In the genomic region with DNA sequence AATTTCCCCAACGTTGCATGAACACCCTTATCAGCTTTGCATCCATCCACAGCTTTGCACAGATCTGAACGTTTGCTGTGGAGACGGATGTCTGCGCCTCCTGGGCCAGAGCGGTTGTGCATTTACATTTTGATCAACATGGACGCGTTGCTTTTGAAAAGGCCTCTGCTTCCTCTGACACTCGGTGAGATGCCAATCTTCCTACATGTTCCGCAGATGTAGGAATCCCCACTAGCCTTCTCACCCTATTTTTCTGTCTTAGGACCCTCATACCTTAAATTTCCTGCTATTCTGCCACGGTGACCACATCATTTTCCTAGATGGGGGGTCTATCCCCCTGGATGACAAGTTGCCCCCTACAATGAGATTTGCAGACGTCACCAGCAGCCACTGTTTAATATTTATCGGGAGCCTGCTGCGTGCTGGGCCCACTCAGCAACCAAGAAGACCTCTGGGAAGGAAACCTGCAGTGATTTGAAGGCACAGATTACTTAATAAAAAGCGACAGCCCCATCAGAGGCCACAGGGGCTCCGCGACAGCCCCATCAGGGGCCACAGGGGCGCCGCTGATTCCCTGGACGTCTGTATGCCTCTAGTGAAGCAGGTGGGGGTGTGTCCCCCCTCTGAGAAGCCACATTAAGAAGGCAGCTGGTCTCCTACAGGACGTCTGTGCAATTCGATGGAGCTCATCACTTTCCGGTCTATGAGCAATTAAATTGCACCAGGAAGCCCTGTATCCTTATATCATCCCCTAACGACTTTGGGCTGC, we compare ENCODE assay signal across 13 mouse cellular contexts. TPM values are rescaled to one million over a fixed set of nuclear protein-coding genes. Genes with fewer than 3 reads are reported as not detected.
DNase-seq lines count a peak whose midpoint lies in the region; ATAC-seq lines count a peak whose summit lies in the region.
"Had no signal": no experiment of that assay in that cellular context is flagged by ENCODE, and none has a peak within 500 bp of the region (broad histone marks: within the 10 kb centered on the region; RNA-seq: fewer than 3 reads in every experiment).

No protein-coding gene starts in this region.

- WGBS in heart, embryonic 13.5 days: 63% methylated on average over 23 of the region's 23 CpGs
- 53% methylated on average over 23 of the region's 23 CpGs for WGBS in embryonic facial prominence, embryonic 13.5 days
- WGBS in hindbrain, embryonic 14.5 days: 10% methylated on average over 23 of the region's 23 CpGs
- 12% methylated on average over 23 of the region's 23 CpGs for WGBS in midbrain, embryonic 15.5 days

- no peaks in the 10 kb centered on the region for H3K36me3 ChIP-seq in heart, embryonic 13.5 days
- H3K36me3 ChIP-seq in embryonic facial prominence, embryonic 13.5 days: no peaks in the 10 kb centered on the region
- no peaks in the 10 kb centered on the region for H3K36me3 ChIP-seq in hindbrain, embryonic 14.5 days (replicated peaks; ENCODE audit: control insufficient read depth, insufficient read depth)
- H3K36me3 ChIP-seq in midbrain, embryonic 15.5 days (replicated peaks): no peaks in the 10 kb centered on the region
- H3K36me3 ChIP-seq: embryonic facial prominence, embryonic 15.5 days; liver, embryonic 13.5 days had no signal

- no peak overlapping the region for H3K27ac ChIP-seq in heart, embryonic 13.5 days (replicated peaks)
- H3K27ac ChIP-seq in embryonic facial prominence, embryonic 13.5 days: no peak overlapping the region
- peak overlapping the region; percentile 89 for H3K27ac ChIP-seq in hindbrain, embryonic 14.5 days
- H3K27ac ChIP-seq in midbrain, embryonic 15.5 days: peak overlapping the region; percentile 79
- H3K27ac ChIP-seq: embryonic facial prominence, embryonic 15.5 days; liver, embryonic 13.5 days had no signal

- peaks cover 29% of the 10 kb centered on the region for H3K4me1 ChIP-seq in heart, embryonic 13.5 days
- H3K4me1 ChIP-seq in embryonic facial prominence, embryonic 13.5 days: peaks cover 32% of the 10 kb centered on the region
- H3K4me1 ChIP-seq in hindbrain, embryonic 14.5 days (replicated peaks; ENCODE audit: control insufficient read depth, insufficient read depth, low read length): peaks cover 34% of the 10 kb centered on the region
- peaks cover 39% of the 10 kb centered on the region for H3K4me1 ChIP-seq in midbrain, embryonic 15.5 days
- H3K4me1 ChIP-seq: liver, embryonic 13.5 days had no signal

- H3K9me3 ChIP-seq in heart, embryonic 13.5 days: no peaks in the 10 kb centered on the region
- H3K9me3 ChIP-seq in embryonic facial prominence, embryonic 13.5 days: no peaks in the 10 kb centered on the region
- no peaks in the 10 kb centered on the region for H3K9me3 ChIP-seq in hindbrain, embryonic 14.5 days (ENCODE audit: control insufficient read depth, low read length)
- no peaks in the 10 kb centered on the region for H3K9me3 ChIP-seq in midbrain, embryonic 15.5 days
- H3K9me3 ChIP-seq: embryonic facial prominence, embryonic 15.5 days; liver, embryonic 13.5 days had no signal

- no peak overlapping the region for H3K4me3 ChIP-seq in heart, embryonic 13.5 days
- H3K4me3 ChIP-seq in embryonic facial prominence, embryonic 13.5 days: no peak overlapping the region
- no peak overlapping the region for H3K4me3 ChIP-seq in hindbrain, embryonic 14.5 days (replicated peaks; ENCODE audit: low read length)
- H3K4me3 ChIP-seq in midbrain, embryonic 15.5 days: no peak overlapping the region
- H3K4me3 ChIP-seq: embryonic facial prominence, embryonic 15.5 days; liver, embryonic 13.5 days had no signal

- H3K27me3 ChIP-seq in heart, embryonic 13.5 days (replicated peaks): 0 out of 2 replicates have a peak, but pooled peaks cover 3% of the 10 kb centered on the region
- no peaks in the 10 kb centered on the region; the same call in 1 of the 2 replicates for H3K27me3 ChIP-seq in embryonic facial prominence, embryonic 13.5 days
- no peaks in the 10 kb centered on the region for H3K27me3 ChIP-seq in hindbrain, embryonic 14.5 days (ENCODE audit: control insufficient read depth, insufficient read depth, low read length)
- H3K27me3 ChIP-seq in midbrain, embryonic 15.5 days (replicated peaks): no peaks in the 10 kb centered on the region

- no peak for DNase-seq in heart, adult 9 months (ENCODE audit: low spot score in 2 of 2)
- DNase-seq in hindbrain, embryonic 14.5 days (ENCODE audit: low spot score): no peak
- DNase-seq in urinary bladder, postnatal 36 days (ENCODE audit: low spot score in 2 of 2): no peak
- no peak for DNase-seq in natural killer cell, adult 2 months (ENCODE audit: low spot score in 2 of 2)
- no peak for DNase-seq in cerebellum, postnatal 36 days
- DNase-seq: gastrocnemius, postnatal 36 days; heart, postnatal 4 days; layer of hippocampus, adult 9-11 months; liver, embryonic 13.5 days had no signal

- H3K9ac ChIP-seq in heart, embryonic 13.5 days: peak overlapping the region; percentile 55; the same call in 1 of the 2 replicates
- 0 out of 2 replicates have a peak overlapping the region, but pooled peaks have one; percentile 33 for H3K9ac ChIP-seq in embryonic facial prominence, embryonic 13.5 days
- H3K9ac ChIP-seq in hindbrain, embryonic 14.5 days: peak overlapping the region; percentile 40; the same call in 1 of the 2 replicates
- H3K9ac ChIP-seq in midbrain, embryonic 15.5 days: 0 out of 2 replicates have a peak overlapping the region, but pooled peaks have one; percentile 9
- H3K9ac ChIP-seq: embryonic facial prominence, embryonic 15.5 days; liver, embryonic 13.5 days had no signal

- ATAC-seq in heart, embryonic 13.5 days (ENCODE audit: extremely low read depth, insufficient number of reproducible peaks, low FRiP score, low TSS enrichment): no peak
- no peak for ATAC-seq in embryonic facial prominence, embryonic 13.5 days (ENCODE audit: insufficient number of reproducible peaks, insufficient read depth, low FRiP score, low TSS enrichment, low read depth)
- peak; percentile 35 for ATAC-seq in hindbrain, embryonic 14.5 days (ENCODE audit: low FRiP score)
- peak; percentile 57; the same call in 1 of the 2 replicates for ATAC-seq in midbrain, embryonic 15.5 days (replicated peaks)

- no peak overlapping the region for H3K4me2 ChIP-seq in heart, embryonic 13.5 days
- H3K4me2 ChIP-seq in embryonic facial prominence, embryonic 13.5 days: no peak overlapping the region
- peak overlapping the region; percentile 9; the same call in 1 of the 2 replicates for H3K4me2 ChIP-seq in hindbrain, embryonic 14.5 days (replicated peaks)
- peak overlapping the region; percentile 25 for H3K4me2 ChIP-seq in midbrain, embryonic 15.5 days
- H3K4me2 ChIP-seq: embryonic facial prominence, embryonic 15.5 days; liver, embryonic 13.5 days had no signal

RNA-seq across cellular contexts. Expression of gene Ccdc182, which starts 19.6 kb away (rescaled TPM):
- 0.11 TPM in 1 of 2 replicates, not detected in the other for polyA plus RNA-seq in heart, embryonic 13.5 days (2015; fragmentation: Nextera tagmentation; extraction: Ambion mirVana)
- polyA plus RNA-seq in embryonic facial prominence, embryonic 13.5 days (2015; fragmentation: Nextera tagmentation; extraction: Ambion mirVana): 0.22 and 0.39 TPM in 2 replicates
- polyA plus RNA-seq in hindbrain, embryonic 14.5 days (2014; fragmentation: Nextera tagmentation; extraction: Ambion mirVana): 0.37 TPM in 1 of 2 replicates, not detected in the other
- 0.23 TPM in 2 replicates for polyA plus RNA-seq in midbrain, embryonic 15.5 days (2015; fragmentation: Nextera tagmentation; extraction: Ambion mirVana)
- polyA plus RNA-seq: embryonic facial prominence, embryonic 15.5 days; liver, embryonic 13.5 days had no signal

Comparison
In these comparisons a context has a peak if more than half of its experiments do, and no peak if none do; other contexts are left out.
1. ATAC-seq: peak in hindbrain, embryonic 14.5 days (single experiment) and midbrain, embryonic 15.5 days (single experiment); none in heart, embryonic 13.5 days (single experiment) and embryonic facial prominence, embryonic 13.5 days (single experiment).
2. H3K27ac ChIP-seq: peak in hindbrain, embryonic 14.5 days (single experiment) and midbrain, embryonic 15.5 days (single experiment); none in heart, embryonic 13.5 days (single experiment) and embryonic facial prominence, embryonic 13.5 days (single experiment).
3. H3K4me2 ChIP-seq: peak in hindbrain, embryonic 14.5 days (single experiment) and midbrain, embryonic 15.5 days (single experiment); none in heart, embryonic 13.5 days (single experiment) and embryonic facial prominence, embryonic 13.5 days (single experiment).
4. Peak in every context shown above with its lines, with median percentiles within 50 percentile points of each other: H3K9ac ChIP-seq.